Mouse (Mus musculus): ENCODE data around the gene Plxna2.

Gene Plxna2

DNA sequence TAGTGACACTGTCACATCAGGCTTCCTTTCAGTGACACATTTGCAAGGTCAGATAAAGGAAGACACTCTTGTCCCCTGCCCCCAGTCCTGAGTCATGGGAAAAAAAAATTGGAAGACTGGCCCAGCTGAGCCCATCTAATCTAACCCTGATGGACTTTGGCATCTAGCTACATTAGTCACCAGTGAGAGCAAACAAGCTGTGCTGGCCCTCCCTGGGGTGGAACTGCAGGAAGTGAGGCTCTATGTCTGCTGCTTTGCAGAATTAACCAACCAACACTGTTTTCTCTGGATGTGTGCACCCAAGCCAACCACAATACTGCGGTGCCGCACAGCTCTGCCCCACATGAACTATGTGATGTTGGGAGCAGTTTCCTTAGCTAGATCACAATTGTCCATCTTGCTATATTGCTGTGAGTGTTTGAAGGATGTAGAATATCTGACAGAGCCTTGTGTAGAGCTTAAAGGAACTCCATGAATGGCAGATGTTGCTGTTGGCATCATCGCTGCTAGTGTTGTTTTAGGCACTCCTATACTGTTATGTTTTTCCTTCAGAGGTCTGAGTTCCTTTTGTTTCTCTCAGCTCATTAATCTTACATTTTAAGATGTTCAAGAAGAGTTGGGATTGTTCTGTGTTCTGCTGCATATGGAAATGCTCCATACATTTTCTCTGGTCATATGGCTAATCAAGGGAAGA is 42.6 kb downstream of the Plxna2 start:
- DNase-seq (ENCODE audit: low spot score): no peak

DNA sequence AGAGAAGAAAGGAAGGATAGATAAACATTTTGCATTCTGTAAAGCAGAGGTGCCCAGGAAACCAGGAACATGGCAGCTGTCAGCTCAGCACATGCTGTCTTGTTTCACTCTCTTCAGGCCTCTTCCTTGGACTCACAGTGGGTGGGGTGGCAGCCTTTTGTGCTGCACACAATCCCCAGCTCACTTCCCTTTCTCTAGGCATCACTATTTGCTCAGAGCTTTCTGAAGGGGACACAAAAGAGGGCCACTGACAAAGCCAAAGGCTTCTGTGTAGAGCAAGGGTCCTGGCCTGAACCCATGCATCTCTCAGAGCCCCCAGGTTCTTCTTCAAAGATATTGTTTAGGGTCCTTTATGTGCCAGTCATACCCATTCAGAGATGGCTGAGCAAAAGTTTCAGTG is 45.0 kb downstream of the Plxna2 start:
- no peak for DNase-seq (ENCODE audit: low spot score)

DNA sequence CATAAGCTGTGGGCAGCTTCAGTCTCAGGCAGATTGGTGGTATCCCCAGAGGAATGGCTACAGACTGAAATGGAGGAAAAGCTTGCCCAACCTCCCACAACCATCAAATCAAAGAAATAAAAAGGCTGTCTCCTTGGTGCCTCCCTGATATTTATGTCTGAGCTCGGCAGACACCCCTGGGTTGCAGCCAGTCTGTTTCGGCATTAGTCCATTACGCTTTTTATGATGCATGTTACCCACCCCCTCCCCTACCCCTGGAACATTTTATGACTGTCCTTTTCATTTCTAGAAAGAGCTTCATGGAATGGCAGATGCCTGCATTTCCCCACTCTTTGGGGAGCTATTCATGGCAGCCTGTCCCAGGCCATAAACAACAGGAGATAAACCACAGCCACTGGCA is 47.7 kb downstream of the Plxna2 start:
- no peak for DNase-seq (ENCODE audit: low spot score)

DNA sequence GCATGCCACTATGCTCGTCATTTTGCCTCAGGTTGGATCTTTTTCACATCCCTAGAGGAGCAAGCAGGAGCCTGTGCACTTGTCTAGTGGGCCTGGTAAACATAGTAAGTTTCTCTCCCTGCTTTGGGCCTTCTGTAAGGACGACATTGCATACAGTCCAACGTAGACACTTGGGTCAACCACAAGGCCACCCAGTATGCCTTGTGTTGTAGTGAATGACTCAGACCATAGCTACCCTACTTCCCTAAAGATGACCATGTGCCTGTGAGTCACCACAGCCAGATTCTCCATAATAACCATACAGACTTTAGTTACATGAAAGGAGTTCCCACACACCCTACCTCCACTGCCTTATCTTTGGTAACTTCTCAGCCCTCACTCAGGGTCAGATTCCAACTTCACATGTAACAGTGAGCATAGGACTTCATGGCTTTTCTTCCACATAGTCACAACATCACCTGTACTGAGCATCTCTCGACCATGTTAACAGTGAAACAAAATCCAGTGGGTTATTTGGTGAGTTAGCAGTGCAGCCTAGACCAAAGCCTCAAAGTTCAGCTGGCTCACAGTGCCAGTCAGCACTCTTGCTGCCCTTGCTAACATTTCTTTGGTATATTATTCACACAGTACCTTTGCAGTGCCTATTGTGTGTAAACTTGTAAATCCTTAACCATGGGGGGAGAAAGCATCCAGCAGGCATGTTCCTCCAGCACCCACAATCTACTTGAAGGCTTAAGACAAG is 53.9 kb downstream of the Plxna2 start:
- no peak for DNase-seq (ENCODE audit: low spot score)

DNA sequence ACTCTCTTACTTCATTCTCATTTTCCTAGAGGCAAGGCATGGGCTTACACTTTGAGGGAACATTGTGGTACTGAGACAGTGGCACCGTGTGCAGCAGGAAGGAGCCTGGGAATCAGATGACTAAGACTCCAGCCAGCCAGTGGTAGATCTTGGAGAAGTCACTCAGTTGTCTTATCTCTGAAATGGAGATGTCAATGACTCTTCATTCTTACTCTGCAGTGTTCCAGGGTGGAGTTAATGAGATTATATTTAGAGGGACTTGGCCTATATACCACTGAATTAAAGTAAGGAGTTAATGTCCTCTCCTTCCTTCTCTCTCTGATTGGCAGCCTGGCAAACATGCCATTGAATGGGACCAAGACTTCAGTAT is 54.5 kb downstream of the Plxna2 start:
- no peak for DNase-seq (ENCODE audit: low spot score)

DNA sequence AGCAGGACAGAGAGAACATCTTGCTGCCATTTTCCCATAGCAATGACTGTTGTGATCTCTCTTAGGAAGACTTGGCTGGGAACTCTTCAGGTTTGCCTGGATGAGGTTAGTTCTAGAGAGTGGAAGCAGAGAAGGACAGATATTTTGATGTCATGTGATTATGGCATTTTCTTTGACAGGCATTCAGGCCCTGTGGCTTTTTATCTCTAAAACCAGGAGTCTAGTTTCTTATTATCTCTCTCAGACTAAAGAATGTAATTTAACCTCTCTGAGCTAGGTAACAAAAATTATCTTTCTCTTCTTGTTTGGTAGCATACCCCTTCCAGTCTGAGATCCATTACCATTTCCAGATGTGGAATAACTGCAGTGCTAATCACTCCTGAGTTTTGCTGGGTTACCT is 55.2 kb downstream of the Plxna2 start:
- DNase-seq (ENCODE audit: low spot score): no peak

DNA sequence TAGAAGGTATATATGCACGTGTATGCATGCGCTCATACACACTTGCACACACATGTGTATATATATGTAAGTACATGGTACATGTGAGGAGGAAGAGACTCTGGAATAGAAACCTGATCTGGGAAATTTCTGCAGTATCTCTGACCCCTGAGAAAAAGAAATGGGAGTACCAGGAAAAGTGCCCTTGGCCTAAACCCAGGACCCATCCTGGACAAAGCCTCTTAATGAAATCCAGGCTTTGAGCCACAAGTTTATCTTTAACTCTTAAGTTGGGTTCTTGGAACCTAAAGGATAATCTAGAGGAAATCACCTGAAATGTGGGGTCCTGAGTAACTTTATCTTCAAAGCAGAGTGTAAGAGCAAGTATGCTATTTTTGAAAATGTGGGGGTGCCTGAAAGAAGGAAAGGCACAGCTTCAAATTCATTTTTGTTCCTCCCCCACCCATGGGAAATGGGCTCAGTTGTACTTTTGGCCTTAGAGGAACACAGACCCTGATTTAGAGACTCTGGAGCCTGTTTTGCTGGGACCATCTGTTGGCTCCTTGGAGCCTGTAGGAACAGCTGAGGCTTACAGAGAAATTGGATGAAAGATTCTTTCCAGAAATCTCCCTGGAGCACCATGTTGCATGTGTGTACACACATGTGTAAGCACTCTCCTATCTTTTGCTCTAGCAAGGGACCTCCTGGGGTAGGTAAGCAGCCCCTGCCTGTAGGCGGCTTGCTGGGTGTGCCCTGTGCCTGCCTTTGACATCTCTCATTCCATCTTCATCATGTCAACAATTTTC is 57.3 kb downstream of the Plxna2 start:
- DNase-seq (ENCODE audit: low spot score): no peak

DNA sequence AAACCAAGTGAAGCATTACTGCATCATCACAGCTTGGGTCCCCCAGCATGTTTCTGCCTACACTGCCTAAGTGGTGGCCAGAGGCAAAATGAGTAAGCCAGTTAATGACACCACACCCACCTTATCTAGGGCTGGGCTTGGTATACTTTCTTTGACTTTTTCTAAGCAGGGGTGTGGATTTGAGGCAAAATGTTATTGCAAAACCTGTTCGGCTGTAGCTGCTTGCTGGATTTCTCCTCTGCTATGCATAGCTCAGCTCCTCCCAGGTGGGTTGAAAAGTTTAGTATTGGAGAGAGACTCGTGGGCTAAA is 57.8 kb downstream of the Plxna2 start:
- DNase-seq (ENCODE audit: low spot score): no peak

DNA sequence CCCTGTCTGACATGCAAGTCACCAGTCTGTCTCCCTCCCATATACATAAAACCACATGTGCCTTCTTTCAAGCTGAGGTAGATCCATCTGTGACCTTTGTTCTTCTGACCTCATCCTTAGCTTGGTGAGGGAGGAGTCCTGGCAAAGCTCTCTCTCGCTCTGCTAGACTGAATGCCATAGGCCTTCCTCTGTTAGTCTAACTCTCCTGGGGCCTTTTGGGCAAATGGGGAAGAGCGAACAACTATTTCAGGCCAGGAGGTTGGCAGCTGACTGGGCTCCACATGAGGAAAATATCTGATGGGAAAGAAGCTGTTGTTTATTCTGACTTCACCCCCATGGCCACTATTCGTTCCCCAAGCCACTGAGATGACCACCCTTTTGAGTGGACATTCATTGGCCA is 59.9 kb downstream of the Plxna2 start:
- DNase-seq (ENCODE audit: low spot score): no peak

DNA sequence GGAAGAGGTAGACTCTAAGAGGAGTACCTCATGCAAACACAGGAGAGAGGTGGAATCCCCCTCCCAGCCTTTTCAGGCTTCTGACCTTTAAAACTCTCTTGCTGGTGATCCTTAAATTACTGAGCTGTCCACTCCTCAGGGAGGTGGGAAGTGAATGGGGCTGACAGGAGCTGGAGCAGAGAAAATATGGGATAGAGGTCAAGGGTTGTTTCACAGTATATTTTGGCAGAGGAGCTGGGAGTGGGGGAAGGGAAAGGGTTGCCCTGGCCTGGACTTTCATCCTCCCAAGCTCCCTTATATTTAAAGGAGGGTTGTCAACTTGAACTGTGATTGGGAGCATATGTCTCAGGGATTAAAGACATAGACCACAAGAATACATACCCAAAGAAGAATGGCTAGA is 61.1 kb downstream of the Plxna2 start:
- no peak for DNase-seq (ENCODE audit: low spot score)

DNA sequence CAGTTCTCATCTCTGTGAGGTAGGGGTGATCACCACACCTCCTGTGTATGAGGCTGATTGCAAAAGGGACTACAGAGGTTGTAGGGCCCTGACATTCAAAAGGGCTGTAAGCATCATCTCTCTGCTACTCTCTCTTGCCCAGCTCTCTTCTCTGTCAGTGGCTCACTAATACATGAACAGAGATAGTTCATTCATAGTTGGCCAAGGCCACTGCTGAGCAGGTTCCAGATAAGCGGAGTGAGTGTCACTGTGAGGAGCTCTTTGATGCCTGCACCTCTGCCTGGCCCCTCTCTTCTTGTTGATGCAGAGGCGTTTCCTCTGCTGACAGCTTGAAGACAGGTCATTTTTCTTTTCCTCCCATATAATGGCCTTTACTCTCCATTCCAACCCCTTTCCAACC is 62.1 kb downstream of the Plxna2 start:
- DNase-seq (ENCODE audit: low spot score): no peak

DNA sequence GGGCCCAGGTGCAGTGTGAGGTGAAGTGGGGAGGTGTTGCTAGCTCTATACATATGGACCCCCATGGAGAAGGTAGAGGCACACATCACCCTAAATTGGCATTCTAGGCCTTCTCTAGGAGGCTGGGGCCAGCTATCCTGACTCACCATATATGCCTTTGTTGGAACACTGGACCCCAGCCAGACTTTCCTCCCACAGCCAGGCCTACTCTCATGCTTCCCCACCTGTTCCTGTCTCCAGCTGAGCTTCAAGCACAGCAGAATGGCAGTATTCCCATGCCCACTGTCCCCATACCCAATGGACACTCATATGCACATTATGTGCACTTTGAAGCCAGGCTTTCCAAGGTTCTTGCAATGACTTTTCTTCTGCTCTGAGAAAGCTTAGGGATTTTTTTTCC is 64.0 kb downstream of the Plxna2 start:
- DNase-seq (ENCODE audit: low spot score): peak; percentile 59

DNA sequence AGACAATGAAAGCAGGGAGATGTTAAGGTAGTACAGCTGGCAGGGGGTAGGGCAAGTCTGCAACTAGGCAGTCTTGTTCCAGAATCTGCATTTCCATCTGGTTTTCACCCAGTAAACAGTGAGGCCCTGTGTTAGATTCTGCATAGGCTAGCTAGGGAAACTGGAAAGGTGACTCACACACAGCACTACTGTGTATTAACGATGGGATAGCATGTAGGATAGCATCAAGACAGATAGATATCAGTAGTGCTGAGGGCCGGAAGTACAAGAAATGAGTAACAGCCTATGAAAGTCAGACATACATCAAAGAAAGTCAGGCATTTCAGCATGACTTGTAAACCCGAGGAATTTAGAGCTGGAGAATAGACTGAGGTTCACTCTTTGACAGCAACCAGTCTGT is 65.1 kb downstream of the Plxna2 start:
- DNase-seq (ENCODE audit: low spot score): no peak

DNA sequence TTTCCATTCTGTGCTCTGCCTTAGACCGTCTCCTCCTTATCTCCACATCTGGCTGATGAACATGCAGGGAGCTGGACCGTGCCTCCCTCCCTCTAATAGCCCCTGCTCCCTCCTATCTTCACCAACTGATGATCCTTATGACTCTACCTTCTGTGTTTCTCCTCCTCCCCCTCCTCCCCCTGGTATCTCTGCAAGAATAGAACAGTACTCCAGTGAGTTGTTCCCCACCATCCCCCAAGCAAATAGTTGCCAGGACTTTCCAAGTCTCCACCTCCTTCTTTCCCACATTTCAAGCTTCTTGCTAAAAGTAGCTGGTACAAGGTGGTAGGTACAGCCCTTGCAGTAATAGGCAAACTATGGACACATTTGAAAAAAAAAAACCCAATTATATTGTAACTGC is 67.9 kb downstream of the Plxna2 start:
- DNase-seq (ENCODE audit: low spot score): peak; percentile 42

DNA sequence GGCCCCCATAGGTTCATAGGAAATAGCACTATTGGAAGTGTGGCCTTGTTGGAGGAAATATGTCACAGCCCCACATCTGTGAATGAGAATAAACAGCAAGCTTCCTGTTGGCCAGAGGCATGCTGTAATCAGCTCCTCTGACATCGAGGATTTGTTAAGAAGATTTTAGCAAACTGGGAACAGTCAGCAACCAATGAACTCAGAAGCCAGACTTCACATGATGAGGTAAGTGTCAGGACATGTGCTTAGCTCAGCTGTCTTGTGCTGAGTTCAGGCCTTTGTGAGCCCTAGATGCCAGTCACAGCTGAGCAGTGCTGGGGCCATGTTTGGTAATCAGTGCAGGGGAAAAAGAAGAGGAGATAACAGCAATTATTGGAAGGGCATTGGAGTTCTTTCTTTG is 69.7 kb downstream of the Plxna2 start:
- no peak for DNase-seq (ENCODE audit: low spot score)

DNA sequence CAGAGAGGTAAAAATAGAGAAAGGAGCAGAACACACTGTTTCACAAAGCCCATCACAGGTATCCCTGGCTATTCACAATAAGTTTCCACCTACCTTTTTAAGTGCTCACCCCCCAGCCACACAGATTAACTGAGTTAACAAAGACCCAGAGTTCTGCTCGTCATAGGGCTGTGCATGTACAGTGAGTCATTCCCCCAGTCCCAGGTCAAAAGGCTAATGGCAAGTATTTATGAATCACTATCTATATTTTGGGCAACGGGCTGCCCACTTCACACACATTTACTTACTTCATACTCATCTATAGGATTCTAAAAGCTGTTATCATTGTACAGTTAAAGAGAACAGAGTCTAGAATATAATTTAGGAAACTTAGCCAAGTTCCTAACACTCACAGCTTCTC is 70.1 kb downstream of the Plxna2 start:
- DNase-seq (ENCODE audit: low spot score): no peak

DNA sequence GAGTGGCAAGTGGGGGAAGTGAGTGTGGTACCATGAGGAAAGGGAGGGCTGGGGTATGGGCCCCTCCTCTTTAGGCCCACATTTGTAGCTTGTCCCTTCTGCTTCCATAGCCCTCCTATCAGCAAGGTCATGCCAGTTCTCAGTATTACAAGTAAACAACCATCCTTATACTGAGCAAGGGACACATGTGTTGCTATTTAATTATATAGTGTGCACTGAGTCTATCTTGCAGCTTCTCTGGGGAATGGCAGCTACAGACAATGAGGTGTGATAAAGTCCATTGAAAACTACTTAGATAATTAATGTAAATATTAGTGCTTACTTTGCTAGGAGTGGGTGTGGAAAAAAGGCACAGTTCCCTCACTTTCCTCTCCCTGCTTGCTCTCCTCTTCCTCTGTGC is 75.0 kb downstream of the Plxna2 start:
- DNase-seq (ENCODE audit: low spot score): no peak

DNA sequence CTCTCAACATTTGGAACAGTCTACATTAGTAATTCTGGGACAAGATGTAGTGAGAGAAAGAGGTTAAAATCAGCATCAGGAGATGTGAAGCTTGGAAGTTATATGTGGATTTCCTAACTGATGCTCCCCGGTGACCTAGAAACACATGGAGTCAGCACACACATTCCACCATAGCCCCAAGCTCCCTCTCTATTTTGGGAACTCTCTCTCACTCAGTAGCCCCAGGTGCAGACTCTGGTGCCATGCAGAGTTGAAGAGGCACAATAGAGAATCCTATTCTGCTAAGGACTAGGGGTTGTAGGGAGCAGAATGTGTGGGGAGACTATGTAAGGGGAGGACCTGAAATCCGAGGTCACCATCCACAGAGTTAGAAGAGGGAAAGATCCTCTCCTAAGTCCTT is 75.5 kb downstream of the Plxna2 start:
- DNase-seq (ENCODE audit: low spot score): no peak

DNA sequence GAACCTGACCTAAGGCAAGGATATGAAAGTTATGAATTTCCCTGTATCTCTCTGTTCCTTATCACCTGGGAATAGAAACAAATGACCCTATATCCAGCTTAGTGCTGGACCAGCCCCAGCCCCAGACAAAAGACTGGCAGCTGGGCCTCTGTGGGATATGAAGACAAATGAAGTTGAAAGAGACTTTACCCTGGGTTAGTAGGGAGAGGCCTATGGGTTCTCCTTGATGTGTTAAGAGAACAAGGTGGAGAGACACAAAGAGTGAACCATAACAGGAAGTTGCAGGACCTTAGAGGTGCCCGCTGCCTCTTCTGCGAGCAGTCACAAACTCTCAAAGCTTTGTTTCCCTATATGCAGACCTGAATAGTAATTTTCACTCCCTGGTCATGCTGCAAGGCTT is 76.8 kb downstream of the Plxna2 start:
- no peak for DNase-seq (ENCODE audit: low spot score)

DNA sequence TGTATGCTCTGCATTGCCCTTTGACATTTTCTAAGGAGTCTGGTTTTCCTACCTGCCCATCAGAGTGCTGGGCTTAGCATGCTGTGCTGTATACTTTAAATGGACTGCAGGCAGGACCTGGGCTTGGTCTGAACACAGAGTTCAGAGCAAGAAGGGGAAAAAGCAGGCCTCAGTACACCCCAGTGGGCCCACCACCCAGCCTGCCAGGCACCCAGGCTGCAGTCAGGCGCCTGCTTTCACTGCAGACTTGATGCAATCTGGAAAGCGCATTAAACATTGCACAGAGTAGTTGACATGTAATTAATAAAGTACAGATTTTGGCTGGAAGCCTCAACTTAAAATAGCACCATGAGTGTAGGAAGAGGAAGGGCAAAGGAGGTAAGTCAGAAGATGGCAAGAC is 79.4 kb downstream of the Plxna2 start:
- DNase-seq (ENCODE audit: low spot score): no peak

DNA sequence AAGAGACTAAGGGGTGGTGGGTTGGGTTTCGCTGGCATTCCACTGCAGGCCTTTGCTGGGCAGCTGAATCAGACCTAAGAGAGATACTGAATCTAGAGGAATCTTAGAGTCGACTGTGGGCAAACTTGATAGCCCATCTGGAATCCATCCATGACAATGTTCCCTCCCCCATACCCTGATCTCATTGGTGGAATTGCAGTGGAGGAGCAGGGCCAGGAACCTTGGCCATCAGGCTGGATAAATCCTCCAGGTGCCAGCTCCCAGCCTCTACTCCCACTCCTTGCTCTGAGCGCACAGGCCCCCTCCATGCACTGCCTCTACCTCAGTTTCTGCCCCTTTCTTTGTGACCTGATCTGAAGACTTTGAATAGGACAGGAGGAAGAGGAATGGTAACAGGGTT is 81.3 kb downstream of the Plxna2 start:
- no peak for DNase-seq (ENCODE audit: low spot score)

DNA sequence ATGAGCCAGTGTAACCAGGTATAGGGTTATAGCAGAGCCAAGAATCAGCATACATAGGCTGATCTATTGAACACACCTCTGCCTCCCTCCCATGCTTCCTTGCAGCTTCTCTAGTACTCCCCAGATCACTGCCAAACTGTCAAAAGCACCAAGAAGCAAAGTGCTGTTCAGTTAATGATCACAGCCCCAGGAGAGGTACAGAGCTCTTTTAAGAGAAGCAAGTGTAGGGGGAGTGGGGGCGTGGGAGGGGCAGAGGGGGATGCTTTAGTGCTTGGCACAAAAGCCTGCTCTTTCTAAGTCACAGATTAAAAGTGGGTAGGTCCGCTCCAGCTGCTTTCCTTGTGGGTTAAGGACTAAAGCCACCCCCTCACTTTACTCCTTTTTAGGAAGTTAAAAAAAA is 85.2 kb downstream of the Plxna2 start:
- peak; percentile 41 for DNase-seq (ENCODE audit: low spot score)

DNA sequence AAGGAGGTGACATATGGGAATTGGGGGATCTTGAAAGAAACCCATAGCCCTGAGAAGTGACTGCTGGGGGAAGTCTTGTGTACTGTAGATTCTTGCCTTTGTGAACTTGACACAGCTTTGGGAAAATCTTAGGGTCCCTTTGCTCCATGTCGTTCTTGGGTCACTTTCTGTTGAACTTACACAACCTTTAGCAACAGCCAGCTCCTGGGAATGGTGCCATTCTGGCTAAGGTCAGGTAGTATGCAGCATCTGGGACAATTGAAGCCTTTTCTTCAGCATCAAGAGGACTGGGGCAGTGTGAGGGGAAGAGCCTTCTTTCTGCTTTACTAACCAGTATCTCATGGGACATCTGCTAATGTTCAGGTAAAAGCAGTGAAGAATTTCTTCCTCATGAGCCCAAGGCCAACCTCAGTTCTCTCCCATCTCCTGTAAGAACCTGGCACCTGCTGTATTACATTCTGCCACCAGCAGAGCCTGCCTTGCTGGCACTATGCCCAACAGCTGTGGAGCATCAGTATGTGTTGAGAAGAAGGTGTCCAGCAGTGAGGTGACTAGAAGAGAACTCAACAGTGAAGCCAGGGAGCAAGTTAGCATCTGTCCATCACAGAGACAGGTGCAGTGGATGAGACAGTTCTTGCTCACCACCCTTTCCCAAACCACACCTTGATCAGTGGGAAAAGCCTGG is 86.3 kb downstream of the Plxna2 start:
- no peak for DNase-seq (ENCODE audit: low spot score)

All from left cerebral cortex, adult 11 months (tissue).